Mouse (Mus musculus) midbrain, postnatal 0 days (tissue): ENCODE results near the gene Bgn. TPM values are rescaled to one million over a fixed set of nuclear protein-coding genes. Genes with fewer than 3 reads are reported as not detected.
"Not testable (repeated sequence)": the region's sequence is repeated elsewhere in the genome, so short reads cannot be mapped to it uniquely, and the experiment has no call there.

Source experiments
- ATAC-seq: fragments of 200-750 bp; cut with Nextera tagmentation; 2 replicates; pipeline ENCODE4 v1.8.0; 2017; ENCODE audit warnings: moderate number of reproducible peaks, mild to moderate bottlenecking, moderate TSS enrichment, moderate library complexity; ENCODE audit not compliant: low FRiP score
- DNase-seq: peaks from one replicate; pipeline ENCODE4 v3.0.0-alpha.2; 2015; ENCODE audit warnings: low spot score
- H3K27ac ChIP-seq: fragments of 300-500 bp; sonication (generic); 2 replicates; pipeline ENCODE4 v1.5.1; 2014; ENCODE audit warnings: low read depth, mild to moderate bottlenecking, low read length, mixed read lengths
- H3K27me3 ChIP-seq: fragments of 300-500 bp; sonication (generic); 2 replicates; pipeline ENCODE4 v1.6.1; 2014; ENCODE audit warnings: low read length, control low read depth, mixed read lengths; ENCODE audit not compliant: insufficient read depth
- H3K36me3 ChIP-seq: fragments of 300-500 bp; sonication (generic); 2 replicates; pipeline ENCODE4 v1.6.1; 2014; ENCODE audit warnings: low read length, control low read depth, mixed read lengths; ENCODE audit not compliant: insufficient read depth
- H3K4me1 ChIP-seq: fragments of 300-500 bp; sonication (generic); 2 replicates; pipeline ENCODE4 v1.6.1; 2014; ENCODE audit warnings: mild to moderate bottlenecking, control low read depth, antibody characterized with exemption, low read length, mixed read lengths; ENCODE audit not compliant: insufficient read depth
- H3K4me2 ChIP-seq: fragments of 300-500 bp; sonication (generic); 2 replicates; pipeline ENCODE4 v1.6.1; 2014; ENCODE audit warnings: low read depth, mild to moderate bottlenecking, low read length, mixed read lengths; ENCODE audit not compliant: poor library complexity, severe bottlenecking
- H3K4me3 ChIP-seq: fragments of 300-500 bp; sonication (generic); 2 replicates; pipeline ENCODE4 v1.5.1; 2014; ENCODE audit warnings: low read depth, mild to moderate bottlenecking, low read length, moderate library complexity
- H3K9ac ChIP-seq: fragments of 300-500 bp; sonication (generic); replicated peaks from 2 replicates; pipeline ENCODE4 v1.6.1; 2014; ENCODE audit warnings: mild to moderate bottlenecking, low read length, moderate library complexity, mixed read lengths; ENCODE audit not compliant: poor library complexity, severe bottlenecking
- H3K9me3 ChIP-seq: fragments of 300-500 bp; sonication (generic); 2 replicates; pipeline ENCODE4 v1.6.1; 2016; ENCODE audit warnings: low read length, control low read depth
- CTCF ChIP-seq: IDR thresholded peaks from 2 replicates; pipeline ENCODE4 v1.5.1; 2016; ENCODE audit warnings: antibody characterized with exemption, mild to moderate bottlenecking
- WGBS: fragments of 180-500 bp; shearing (Covaris S2); extraction: QIAGEN DNeasy Blood & Tissue Kit; methylation state at CpG from one replicate; pipeline ENCODE4 v1.1.7; 2014; 5-methylcytosine and 5-hydroxymethylcytosine counted together
- polyA plus RNA-seq: library from polyadenylated mRNA; unstranded; fragments of >200 nt; fragmentation: Nextera tagmentation; extraction: Ambion mirVana; gene quantifications from 2 replicates; pipeline ENCODE4 v1.2.1, GENCODE M21; 2015
- total RNA-seq: library from RNA; depleted of rRNA; stranded (reverse); fragments of >200 nt; gene quantifications from 2 replicates; pipeline ENCODE4 v1.2.3, GENCODE M21; 2014

Gene Bgn
- total and polyA plus RNA-seq, 2 experiments from 2014 or later: 19.8 to 44.6 TPM

DNA sequence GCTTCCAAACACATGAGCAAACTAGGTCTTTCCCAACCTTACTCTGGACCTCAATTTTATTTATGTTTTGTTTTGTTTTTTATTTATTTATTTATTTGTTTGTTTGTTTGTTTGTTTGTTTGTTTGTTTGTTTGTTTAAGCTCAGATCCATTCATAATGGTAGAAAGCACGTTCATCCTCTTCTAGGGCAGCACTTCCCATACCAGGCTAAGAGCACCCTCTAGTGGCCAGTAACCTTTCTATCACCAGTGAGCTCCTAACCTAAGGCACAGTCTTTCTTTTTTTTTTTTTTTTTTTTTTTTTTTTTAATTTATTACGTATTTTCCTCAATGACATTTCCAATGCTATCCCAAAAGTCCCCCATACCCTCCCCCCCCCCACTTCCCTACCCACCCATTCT, 10.2 kb downstream of the Bgn start:
- not testable (repeated sequence) for H3K4me2 ChIP-seq, H3K27me3 ChIP-seq, ATAC-seq, H3K4me1 ChIP-seq, H3K9me3 ChIP-seq, H3K9ac ChIP-seq, H3K36me3 ChIP-seq, H3K27ac ChIP-seq, H3K4me3 ChIP-seq
- TF ChIP-seq CTCF: peak; percentile 75
- 12% methylated on average over 1 of the region's 2 CpGs for WGBS
- peak; percentile 80 for DNase-seq

DNA sequence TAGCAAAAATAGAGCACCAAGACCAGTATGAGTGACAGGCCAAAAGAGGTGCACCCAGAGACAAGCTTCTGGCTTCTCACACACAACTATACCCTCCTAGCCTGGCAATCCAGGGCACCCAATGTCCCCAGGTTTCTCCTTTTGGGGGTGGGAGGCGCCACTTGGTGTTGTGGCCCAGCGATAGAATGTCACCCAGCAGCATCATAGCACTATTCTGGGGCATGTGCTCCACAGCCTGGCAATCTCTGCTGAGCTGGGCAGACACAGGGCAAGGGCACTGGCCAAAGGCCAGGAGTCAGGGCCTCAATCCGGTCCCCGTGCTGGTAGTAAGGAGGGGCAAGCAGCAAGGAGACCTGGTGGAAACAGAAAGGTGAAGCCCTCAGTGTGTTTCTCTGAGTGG, 13.3 kb downstream of the Bgn start:
- DNase-seq: no peak
- H3K36me3 ChIP-seq: no peaks in the 10 kb centered on the region
- no peak for TF ChIP-seq CTCF
- no peaks in the 10 kb centered on the region for H3K27me3 ChIP-seq
- WGBS: 75% methylated on average over 4 of the region's 4 CpGs
- no peak for ATAC-seq
- H3K9me3 ChIP-seq: no peaks in the 10 kb centered on the region
- no peaks in the 10 kb centered on the region for H3K4me1 ChIP-seq
- H3K4me3 ChIP-seq: no peak overlapping the region
- no peak overlapping the region for H3K27ac ChIP-seq
- H3K4me2 ChIP-seq: no peak overlapping the region
- H3K9ac ChIP-seq: no peak overlapping the region

DNA sequence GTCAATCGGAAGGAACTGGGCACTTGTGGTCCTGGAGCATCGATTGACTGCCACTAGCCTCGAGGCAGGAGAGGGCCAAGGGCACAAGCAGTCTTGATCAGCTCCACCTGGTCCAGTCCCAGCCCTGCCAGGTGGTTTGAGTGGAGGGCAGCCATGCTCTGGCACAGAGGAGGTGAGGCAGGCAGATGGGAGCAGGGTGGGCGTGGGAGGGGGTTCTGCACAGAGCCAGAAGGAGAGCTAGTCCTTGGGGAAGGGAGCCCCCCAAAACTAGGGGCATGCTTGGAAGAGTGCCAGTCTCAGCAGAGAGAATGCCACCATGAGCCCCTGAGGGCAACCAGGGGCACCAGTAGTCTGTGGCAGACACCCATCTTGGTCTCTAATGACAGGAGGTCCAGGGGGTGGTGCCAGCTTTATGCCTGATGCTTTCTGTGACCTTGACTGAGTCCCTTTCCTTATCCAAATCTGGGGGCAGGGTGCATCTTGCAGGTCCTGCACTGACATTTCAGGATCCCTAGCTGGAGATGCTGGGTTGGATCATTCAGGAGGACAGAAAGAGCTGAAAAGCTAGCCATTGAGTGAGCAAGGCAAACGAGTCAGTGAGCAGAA, 21.8 kb downstream of the Bgn start:
- Histone ChIP-seq H3K27me3 (no peaks in the 10 kb centered on the region), H3K9ac (no peak overlapping the region), H3K4me2 (no peak overlapping the region), H3K9me3 (no peaks in the 10 kb centered on the region), H3K4me1 (no peaks in the 10 kb centered on the region), H3K36me3 (no peaks in the 10 kb centered on the region), H3K27ac (no peak overlapping the region), H3K4me3 (no peak overlapping the region)
- ATAC-seq (no peak), DNase-seq (no peak)
- WGBS: 81% methylated on average over 4 of the region's 5 CpGs
- no peak for TF ChIP-seq CTCF

DNA sequence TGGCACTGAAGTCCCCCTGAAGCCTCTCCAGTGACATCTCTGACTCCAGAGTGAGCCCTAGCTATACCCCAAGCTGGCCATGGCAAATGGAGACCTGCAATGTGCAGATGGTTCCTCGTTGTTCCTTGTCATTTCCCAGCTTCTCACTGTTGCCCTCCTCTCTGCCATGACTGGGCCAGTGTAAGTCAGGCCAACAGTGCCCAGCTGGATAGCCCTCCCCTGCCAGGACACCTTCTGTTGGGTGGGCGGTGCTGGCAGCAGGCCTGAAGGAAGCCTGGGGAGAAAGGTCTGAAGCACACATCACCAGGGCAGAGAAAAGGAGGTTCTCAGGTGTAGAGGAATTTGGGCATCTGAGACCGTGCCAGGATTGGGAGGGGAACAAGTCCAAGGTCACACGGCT, 23.2 kb downstream of the Bgn start:
- DNase-seq: no peak

DNA sequence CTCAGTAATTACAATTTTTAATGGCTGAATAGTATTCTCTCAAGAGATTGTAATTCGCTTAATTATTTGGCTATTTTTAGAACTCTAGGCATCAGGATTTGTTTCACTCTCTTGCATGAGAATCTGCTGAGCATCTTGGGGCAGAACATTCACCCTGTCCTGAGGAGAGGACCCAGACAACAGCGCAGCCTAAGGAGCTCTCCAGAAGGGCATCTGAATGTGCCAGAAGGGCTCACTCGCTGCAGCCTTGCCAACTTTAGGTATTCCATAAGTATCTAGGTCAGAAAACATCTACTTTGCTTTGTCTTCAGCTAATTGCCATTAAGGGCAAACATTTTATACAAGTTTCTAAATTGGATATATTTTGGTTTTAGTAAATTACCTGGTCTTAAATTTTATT, 25.8 kb downstream of the Bgn start:
- no peaks in the 10 kb centered on the region for H3K4me1 ChIP-seq
- no peak overlapping the region for H3K4me3 ChIP-seq
- WGBS: 74% methylated on average over 3 of the region's 3 CpGs
- H3K36me3 ChIP-seq: no peaks in the 10 kb centered on the region
- no peak for DNase-seq
- H3K4me2 ChIP-seq: no peak overlapping the region
- ATAC-seq: no peak
- no peak overlapping the region for H3K27ac ChIP-seq
- no peak for TF ChIP-seq CTCF
- H3K9ac ChIP-seq: no peak overlapping the region
- no peaks in the 10 kb centered on the region for H3K27me3 ChIP-seq
- H3K9me3 ChIP-seq: no peaks in the 10 kb centered on the region

More for the DNA sequence above, 23.2 kb downstream of the Bgn start:
- Histone ChIP-seq H3K9ac (no peak overlapping the region), H3K27me3 (no peaks in the 10 kb centered on the region), H3K4me3 (no peak overlapping the region), H3K4me2 (no peak overlapping the region), H3K9me3 (no peaks in the 10 kb centered on the region), H3K36me3 (no peaks in the 10 kb centered on the region), H3K27ac (no peak overlapping the region), H3K4me1 (no peaks in the 10 kb centered on the region)
- no peak for ATAC-seq
- 79% methylated on average over 4 of the region's 4 CpGs for WGBS
- TF ChIP-seq CTCF: no peak

DNA sequence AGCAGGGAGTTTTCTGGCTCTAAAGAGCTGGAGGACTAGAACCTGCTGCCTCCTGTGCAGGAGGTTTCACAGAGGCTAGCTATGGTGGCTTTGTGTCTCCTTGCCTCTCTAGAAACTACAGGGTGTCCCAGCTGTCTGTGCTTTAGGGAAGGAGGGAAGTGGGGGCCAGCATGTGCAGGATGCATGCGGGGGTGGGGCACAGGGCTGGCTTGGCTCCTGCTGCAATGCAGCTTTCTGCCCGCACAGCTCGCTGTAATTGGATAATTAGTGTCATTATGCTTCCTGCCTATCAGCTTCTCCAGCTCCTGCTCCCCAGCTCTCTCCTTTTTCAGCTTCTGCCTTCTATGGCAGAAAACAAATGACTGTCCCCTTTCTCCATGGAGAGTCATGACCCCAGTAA, 29.5 kb downstream of the Bgn start:
- Histone ChIP-seq H3K4me3 (no peak overlapping the region), H3K4me1 (no peaks in the 10 kb centered on the region), H3K36me3 (no peaks in the 10 kb centered on the region), H3K4me2 (no peak overlapping the region), H3K9me3 (no peaks in the 10 kb centered on the region), H3K9ac (no peak overlapping the region), H3K27ac (no peak overlapping the region), H3K27me3 (no peaks in the 10 kb centered on the region)
- no peak for ATAC-seq
- DNase-seq: peak; percentile 9
- WGBS: 53% methylated on average over 3 of the region's 3 CpGs
- TF ChIP-seq CTCF: no peak
